Mouse (Mus musculus): ENCODE data around the gene Adgrf5. TPM values are rescaled to one million over a fixed set of nuclear protein-coding genes. Genes with fewer than 3 reads are reported as not detected.

Adgrf5 gene
- polyA plus RNA-seq, 1 experiment, result not detected

DNA sequence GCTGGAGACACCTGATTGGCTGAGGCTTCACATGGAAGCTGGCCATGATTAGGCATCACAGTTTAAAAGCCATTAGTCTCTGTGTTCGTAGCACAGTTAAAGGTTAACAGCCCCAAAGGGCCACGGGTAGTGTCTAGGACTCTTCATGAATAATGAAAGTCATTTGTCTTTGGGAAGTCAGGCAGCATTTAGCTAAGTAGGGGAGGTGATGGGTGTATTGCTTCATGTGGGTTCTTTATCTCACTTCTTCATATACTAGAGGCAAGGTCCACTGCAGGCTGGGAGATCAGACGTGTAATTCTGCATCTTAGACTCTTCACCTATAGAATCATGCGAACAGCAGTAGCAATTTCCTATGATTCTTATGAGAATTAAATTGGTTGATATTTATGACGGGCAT, 44.2 kb downstream of the Adgrf5 start:
- TF ChIP-seq GATA1 (IDR thresholded peaks at IDR 0.05; ENCODE audit: low read length), result no peak

DNA sequence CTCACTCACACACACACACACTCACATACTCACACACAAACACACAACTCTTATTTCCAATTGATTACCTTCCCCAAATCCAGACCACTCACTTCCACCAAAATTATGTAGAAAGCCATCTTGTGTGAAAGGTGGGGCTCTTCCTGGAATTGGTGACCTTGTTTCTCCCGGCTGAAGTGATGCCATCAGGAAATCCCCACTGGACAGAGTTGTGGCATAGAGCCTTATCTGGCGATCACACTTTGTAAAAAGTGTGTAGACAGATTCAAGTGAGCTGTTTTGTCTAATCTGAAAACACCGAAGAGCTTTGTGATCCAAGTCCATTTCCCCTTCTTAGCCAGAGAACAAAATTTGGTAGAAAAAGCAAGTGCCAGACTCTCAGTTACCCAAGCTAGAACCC, 46.1 kb downstream of the Adgrf5 start:
- no peak for TF ChIP-seq GATA1 (IDR thresholded peaks at IDR 0.05; ENCODE audit: low read length)

DNA sequence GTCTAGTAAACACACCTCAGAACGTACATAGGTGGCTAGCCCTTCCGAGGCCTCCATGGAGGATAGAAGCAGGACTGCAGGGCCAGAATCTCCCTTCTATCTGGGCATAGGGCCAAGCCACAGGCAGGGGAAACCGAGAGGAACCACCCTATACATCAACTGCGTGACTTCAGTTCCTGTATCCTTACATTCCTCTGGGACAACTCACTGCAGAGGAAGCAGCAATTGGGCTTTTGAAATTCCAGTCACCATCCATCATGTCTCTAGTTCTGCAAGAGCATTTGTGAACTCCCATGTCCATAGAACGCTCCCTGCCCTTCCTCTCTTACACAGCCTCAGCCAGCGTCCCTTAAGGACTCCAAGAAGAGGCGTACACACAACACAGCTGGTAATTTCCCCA, 47.3 kb downstream of the Adgrf5 start:
- TF ChIP-seq GATA1 (IDR thresholded peaks at IDR 0.05; ENCODE audit: low read length), result no peak

DNA sequence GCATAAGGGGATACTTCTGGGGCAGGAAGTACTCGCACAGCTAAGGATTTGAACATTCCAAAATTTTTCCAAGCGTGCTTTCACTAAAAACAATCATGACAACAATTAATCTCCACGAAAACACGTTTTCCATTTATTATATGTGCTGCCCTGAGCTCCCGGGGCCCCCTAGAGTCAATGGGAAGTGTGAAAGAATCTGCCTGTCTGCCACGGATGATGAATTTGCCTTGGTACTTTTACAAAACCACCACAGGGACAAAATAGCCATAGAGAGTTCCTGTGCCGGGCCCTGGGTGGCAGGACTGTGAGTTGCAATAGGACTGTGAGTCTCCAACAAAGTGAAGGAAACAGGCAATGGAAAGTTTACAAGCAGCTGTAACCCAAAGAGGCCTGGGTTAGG, 52.9 kb downstream of the Adgrf5 start:
- no peak for TF ChIP-seq GATA1 (IDR thresholded peaks at IDR 0.05; ENCODE audit: low read length)

DNA sequence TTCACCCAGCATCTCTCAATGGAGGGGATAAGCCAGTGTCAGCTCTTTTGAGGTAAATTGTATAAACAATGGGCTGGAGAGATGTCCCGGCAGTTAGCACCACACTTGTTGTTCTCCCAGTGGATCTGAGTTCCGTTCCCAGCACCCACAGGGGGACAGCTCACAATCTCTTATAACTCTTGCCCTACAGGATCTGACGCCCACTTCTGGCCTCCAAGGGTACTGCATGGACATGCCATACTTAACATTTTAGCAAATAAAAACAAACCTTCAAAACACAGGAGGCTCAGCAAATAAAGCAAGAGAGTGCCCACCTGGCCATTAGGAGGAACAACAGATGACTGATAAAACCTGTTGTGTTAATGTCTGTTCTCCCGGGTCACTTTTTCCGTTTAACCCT, 59.0 kb downstream of the Adgrf5 start:
- TF ChIP-seq GATA1 (IDR thresholded peaks at IDR 0.05; ENCODE audit: low read length), result no peak

DNA sequence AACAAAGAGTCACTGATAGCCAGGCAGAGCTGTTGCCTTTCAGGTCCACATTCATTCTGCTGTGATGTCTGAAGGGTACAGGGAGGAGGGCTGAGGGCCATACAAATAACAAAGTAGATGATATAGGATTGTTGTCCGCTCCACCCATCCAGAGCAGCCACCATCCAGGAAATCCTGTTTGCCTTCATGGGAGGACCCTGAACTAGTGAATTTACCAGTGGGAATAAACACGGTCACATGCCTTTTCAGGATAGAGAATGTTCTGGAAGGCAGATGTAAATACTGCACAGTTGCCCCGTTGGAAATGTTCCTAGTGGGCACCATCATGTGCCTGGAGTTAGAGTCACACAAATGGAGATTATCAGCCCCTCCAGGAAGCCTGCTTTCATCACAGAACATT, 60.1 kb downstream of the Adgrf5 start:
- TF ChIP-seq GATA1 (IDR thresholded peaks at IDR 0.05; ENCODE audit: low read length), result no peak

DNA sequence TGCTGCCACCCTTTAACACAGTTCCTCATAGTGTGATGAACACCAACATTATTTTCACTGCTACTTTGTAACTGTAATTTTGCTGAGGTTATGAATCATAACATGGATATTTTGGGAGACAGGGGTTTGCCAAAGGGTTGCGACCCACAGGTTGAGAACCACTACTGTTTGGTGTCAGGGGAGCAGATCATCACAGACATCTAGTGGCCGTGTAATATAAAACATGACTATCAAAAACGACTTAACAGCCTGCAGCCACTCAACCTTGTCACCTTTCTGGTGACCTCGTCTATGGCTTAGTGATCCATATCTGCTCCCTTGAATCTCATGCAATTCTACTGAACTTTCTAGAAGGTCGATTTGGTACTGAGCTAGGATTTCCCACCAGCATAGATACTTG, 63.7 kb downstream of the Adgrf5 start:
- no peak for TF ChIP-seq GATA1 (IDR thresholded peaks at IDR 0.05; ENCODE audit: low read length)

DNA sequence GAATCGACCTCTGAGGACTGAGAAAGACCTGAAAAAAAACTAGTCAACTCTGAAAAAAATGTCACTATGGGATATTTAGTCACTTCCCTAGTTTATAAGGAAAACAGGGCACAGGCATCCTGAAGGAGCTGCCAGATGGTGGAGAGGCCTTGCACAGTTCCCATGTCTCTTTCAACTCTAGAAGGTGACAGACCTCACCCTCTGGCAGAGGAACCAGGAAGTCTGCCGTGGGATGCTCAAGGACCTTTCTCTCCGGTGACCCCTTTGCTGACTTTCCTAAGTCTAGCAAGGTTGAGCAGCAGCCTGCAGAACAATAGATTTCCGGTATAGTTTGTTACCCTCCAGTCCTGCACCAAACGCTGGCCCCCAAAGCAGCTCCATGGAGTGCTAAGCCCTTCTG, 71.4 kb downstream of the Adgrf5 start:
- no peak for TF ChIP-seq GATA1 (IDR thresholded peaks at IDR 0.05; ENCODE audit: low read length)

DNA sequence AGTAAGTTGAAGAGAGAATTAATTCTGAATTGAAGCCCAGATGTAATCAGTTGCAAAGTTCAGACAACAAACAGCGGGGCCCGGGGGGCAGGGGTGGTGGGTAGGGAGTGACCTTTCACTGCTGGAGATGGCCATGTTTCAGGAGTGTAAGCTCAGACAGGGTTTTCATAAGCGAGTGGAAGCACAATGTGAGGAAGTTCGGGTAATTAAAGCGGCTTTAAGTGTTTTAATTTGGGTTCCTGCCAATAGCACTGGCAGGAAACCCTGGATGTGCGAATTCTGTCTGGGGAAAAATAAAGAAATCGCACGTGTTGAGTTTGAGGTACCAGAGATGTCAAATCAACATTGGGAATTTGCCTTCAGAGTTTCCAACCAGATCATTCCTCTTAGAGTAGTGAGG, 74.2 kb downstream of the Adgrf5 start:
- no peak for TF ChIP-seq GATA1 (IDR thresholded peaks at IDR 0.05; ENCODE audit: low read length)

DNA sequence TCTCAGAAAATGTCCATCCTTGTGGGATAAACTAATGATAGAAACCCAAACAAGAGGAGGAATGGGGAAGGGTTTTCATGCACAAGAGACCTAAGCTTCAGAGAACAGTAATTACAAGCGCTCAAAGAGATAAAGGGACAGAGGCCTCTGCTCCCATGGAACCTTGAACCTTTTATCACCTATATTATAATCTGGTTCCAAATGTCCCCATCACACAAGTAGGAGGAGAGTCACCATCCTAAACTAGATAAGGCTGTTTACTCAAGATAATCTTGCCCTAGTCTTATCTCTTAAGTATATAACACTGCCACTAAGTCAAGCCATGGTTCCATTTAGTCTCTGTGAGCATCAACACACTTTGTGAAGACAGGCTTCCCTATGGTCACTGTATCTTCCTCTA, 91.0 kb downstream of the Adgrf5 start:
- no peak for TF ChIP-seq GATA1 (IDR thresholded peaks at IDR 0.05; ENCODE audit: low read length)

DNA sequence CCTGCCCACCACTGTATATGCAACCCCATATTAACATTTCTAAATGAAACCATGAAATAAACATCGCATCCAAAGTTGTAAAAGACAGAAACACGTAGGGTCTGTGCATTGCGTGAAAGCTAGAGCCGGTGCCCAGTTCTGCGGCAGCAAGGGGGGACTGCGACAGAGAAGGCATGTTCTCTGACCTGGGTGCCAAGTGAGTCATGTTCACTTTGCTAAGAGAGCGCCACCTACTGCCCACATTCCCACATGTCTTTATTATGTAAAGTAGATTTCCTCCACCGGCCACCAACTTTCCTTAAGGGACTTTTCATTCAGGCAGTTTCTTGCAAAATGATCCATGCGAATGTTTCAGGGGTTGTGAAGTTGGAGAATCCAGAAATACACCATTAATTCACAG, 98.3 kb downstream of the Adgrf5 start:
- no peak for TF ChIP-seq GATA1 (IDR thresholded peaks at IDR 0.05; ENCODE audit: low read length)

DNA sequence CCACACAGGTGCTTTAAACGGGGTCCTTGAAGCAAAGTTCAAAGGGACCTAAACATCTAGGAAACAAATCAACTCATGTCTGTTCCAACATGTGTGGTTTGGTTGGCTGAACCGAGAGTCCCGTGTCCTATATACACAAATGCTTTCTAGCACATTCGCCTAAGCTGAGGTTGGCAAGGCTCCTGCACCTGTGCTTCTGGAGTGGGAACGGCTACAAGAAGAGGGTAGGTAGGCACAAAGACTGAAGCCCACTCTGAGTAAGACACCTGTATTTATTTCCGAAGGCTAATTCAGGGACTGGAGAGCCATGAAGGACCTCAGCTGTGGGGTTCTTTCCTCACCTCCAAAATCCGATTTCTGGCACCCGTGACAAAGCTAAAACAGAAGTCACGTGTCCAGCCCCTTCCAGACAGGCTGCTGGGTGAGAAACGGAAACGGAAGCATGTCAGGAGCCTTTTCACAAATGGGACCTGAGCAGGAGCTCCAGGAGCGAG, 99.5 kb downstream of the Adgrf5 start:
- no peak for TF ChIP-seq GATA1 (IDR thresholded peaks at IDR 0.05; ENCODE audit: low read length)

DNA sequence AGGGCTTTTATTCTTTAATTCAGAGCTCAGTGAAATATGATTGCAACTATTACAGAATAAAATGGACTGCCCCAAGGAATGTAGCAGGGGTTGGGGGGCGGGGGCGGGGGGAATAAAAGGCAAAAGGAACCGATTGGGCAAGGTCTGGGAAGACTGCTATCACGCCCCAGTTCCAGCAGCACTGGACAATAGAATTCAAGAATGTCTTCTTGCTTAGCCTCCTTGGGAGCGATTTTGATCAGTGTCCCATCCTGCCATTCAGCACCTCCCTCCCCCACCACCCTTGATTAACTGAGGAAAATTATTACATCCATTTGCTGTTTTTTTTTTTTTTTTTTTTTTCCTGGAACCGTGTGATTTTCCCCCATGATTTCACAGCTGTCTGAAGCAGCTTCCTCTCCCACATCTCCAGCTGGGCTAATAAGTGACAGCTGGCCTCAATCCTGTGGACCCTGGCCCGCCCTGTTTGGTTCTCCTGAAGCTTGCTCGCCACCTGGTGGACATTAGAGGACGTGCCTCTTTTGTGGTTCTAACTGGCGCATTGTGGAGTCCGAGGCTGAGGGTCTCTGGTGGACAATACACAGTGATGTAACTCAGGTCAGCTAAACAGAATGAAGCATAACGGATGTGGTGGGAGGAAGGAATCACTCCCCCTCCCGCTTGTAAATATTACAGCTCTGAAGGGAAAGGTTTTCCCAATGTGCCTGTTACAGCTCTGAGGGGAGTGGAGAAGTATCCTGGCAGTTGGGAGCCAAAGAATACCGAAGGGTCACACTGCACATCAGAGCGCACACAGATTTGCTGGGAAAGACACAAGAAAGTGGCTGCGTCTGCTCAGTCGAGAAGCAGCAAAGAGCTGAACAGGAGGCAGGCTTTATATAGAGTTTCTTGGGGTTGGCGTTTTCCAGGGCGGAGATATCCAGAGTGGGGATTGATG, 100.3 kb downstream of the Adgrf5 start:
- no peak for TF ChIP-seq GATA1 (IDR thresholded peaks at IDR 0.05; ENCODE audit: low read length)

DNA sequence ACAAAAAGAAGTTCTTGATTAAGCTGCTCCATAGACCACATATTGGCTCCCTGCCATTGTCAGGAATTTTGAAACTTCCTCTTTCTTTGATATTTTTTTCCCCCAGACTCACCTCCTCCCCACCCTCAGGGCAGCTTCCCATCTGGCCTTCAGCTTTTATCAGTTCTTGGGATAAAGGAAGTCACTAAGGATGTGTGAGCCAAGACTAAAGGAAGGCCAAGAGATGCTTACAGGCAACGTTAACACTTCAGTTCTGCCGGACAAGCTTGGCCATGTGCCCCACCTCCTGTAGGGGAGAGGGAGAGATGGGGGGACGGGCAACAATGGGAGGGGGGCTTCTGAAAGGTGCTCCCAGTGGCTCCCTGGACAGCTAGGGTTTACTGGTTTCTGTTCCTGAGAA, 109.8 kb downstream of the Adgrf5 start:
- TF ChIP-seq GATA1 (IDR thresholded peaks at IDR 0.05; ENCODE audit: low read length), result no peak

DNA sequence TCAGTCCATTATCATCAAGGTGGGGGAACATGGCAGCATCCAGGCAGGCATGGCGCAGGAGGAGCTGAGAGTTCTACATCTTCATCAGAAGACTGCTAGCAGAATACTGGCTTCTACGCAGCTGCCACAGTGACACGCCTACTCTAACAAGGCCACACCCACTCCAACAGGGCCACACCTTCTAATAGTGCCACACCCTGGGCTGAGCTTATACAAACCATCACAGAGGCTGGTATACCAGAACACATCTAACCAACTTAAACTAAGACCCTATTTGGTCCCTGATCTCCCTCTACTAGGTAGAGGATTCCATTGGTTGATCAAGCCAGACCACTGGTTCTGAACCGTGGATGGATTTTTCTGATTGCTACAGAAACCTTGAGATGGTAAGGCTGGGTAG, 112.3 kb downstream of the Adgrf5 start:
- TF ChIP-seq GATA1 (IDR thresholded peaks at IDR 0.05; ENCODE audit: low read length), result no peak

DNA sequence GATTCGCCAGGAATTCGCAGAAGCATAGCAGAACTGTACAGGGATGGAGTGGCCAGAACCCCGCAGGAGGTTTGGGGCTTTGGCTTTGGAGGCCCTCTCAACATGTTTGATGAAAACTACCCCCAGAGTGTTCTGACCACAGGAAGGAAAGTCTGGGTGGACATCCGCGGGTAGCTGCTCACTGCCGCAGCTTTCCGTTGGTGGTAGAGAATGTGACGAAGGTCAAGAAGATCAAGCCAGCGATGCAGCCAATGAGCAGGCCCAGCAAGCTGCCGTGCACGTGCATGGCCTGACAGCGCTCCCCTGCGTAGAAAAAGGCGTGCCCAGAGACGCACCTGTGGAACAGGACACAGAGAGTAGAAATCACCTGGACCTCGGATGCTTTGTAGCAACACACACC, 114.5 kb downstream of the Adgrf5 start:
- no peak for TF ChIP-seq GATA1 (IDR thresholded peaks at IDR 0.05; ENCODE audit: low read length)

DNA sequence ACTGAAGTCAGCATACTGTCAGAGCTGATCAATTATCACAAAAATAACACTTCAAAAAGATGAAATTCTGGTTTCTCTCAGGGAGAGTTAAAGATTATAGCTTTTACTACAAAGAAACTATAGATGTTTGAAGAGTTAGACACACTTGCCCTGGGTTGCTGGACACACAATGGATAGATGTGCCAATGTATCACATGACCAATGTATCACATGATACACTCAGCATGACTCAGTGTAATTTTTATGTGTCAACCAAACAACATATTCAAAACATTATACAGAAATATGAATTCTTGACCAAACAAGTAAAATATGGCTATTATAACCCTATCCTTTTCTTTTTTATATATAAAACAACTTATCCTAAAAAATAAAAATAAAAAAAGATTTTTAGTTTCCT, 117.4 kb downstream of the Adgrf5 start:
- TF ChIP-seq GATA1 (IDR thresholded peaks at IDR 0.05; ENCODE audit: low read length), result no peak
